In genomic region chr16:50939316-50939715, GRCm38 (mm10) we compare ENCODE assay signal across 24 mouse cellular contexts.
A peak's percentile ranks its signal among the peaks of the same experiment; 100 is the strongest.
DNase-seq lines count a peak whose midpoint lies in the region; ATAC-seq and TF ChIP-seq lines count a peak whose summit lies in the region.
"Had no signal": no experiment of that assay in that cellular context is flagged by ENCODE, and none has a peak within 500 bp of the region (broad histone marks: within the 10 kb centered on the region; RNA-seq: fewer than 3 reads in every experiment).

No protein-coding gene starts in this region.

- H3K9ac ChIP-seq in liver, postnatal 0 days (replicated peaks): no peak overlapping the region
- no peak overlapping the region for H3K9ac ChIP-seq in liver, embryonic 11.5 days (ENCODE audit: low read depth, low read length)
- H3K9ac ChIP-seq in MEL (ENCODE audit: control insufficient read depth, low read depth, low read length, poor library complexity, severe bottlenecking): no peak overlapping the region
- H3K9ac ChIP-seq: embryonic facial prominence, embryonic 13.5 days; heart, embryonic 12.5 days; limb, embryonic 13.5 days; neural tube, embryonic 15.5 days had no signal

- 39% methylated on average over 6 of the region's 6 CpGs for WGBS in liver, postnatal 0 days (ENCODE audit: insufficient replicate concordance)
- WGBS in liver, embryonic 11.5 days: 36% methylated on average over 6 of the region's 6 CpGs

- no peak overlapping the region for H3K4me2 ChIP-seq in liver, postnatal 0 days (ENCODE audit: low read depth, low read length)
- H3K4me2 ChIP-seq in liver, embryonic 11.5 days: no peak overlapping the region
- H3K4me2 ChIP-seq: embryonic facial prominence, embryonic 13.5 days; heart, embryonic 12.5 days; limb, embryonic 13.5 days; neural tube, embryonic 15.5 days had no signal

- TF ChIP-seq CTCF in liver, postnatal 0 days (IDR thresholded peaks at IDR 0.05; ENCODE audit: low read depth): peak; percentile 29
- TF ChIP-seq CTCF in MEL (IDR thresholded peaks at IDR 0.05 in 2 of 3, conservative IDR thresholded peaks at IDR 0.05 in 1 of 3; ENCODE audit: control insufficient read depth in 1 of 3, insufficient read depth in 1 of 3, low read depth in 2 of 3, low read length in 3 of 3, poor library complexity in 1 of 3, severe bottlenecking in 1 of 3): peak in 2 of 3 experiments; percentile 17 to 34; a peak in 3 of 6 replicates

- no peak overlapping the region for H3K27ac ChIP-seq in liver, postnatal 0 days (ENCODE audit: low read depth)
- no peak overlapping the region for H3K27ac ChIP-seq in liver, embryonic 11.5 days (ENCODE audit: low read depth, low read length)
- H3K27ac ChIP-seq in MEL (ENCODE audit: control insufficient read depth, low read depth, low read length): no peak overlapping the region
- H3K27ac ChIP-seq: embryonic facial prominence, embryonic 13.5 days; limb, embryonic 13.5 days; neural tube, embryonic 15.5 days had no signal

- TF ChIP-seq POLR2A in MEL (IDR thresholded peaks at IDR 0.05; ENCODE audit: control insufficient read depth in 1 of 2, insufficient read depth in 1 of 2, low read depth in 1 of 2, low read length in 2 of 2, poor library complexity in 1 of 2): no peak

- no peaks in the 10 kb centered on the region for H3K4me1 ChIP-seq in liver, postnatal 0 days (ENCODE audit: insufficient read depth)
- H3K4me1 ChIP-seq in liver, embryonic 11.5 days (replicated peaks; ENCODE audit: control insufficient read depth, insufficient read depth, low read length): no peaks in the 10 kb centered on the region
- no peaks in the 10 kb centered on the region for H3K4me1 ChIP-seq in MEL (ENCODE audit: control insufficient read depth in 1 of 2, insufficient read depth in 2 of 2, low read length in 2 of 2)
- H3K4me1 ChIP-seq: embryonic facial prominence, embryonic 13.5 days; heart, embryonic 12.5 days; limb, embryonic 13.5 days; neural tube, embryonic 15.5 days had no signal

- TF ChIP-seq RAD21 in MEL (IDR thresholded peaks at IDR 0.05; ENCODE audit: low read depth, low read length): peak; percentile 4; the same call in 1 of the 2 replicates

- no peaks in the 10 kb centered on the region for H3K36me3 ChIP-seq in liver, postnatal 0 days (replicated peaks; ENCODE audit: insufficient read depth, low read length)
- H3K36me3 ChIP-seq in liver, embryonic 11.5 days (ENCODE audit: control insufficient read depth, insufficient read depth, low read length): no peaks in the 10 kb centered on the region
- no peaks in the 10 kb centered on the region for H3K36me3 ChIP-seq in MEL (ENCODE audit: control insufficient read depth in 1 of 2, insufficient read depth in 2 of 2, low read length in 2 of 2)
- H3K36me3 ChIP-seq: embryonic facial prominence, embryonic 13.5 days; G1E; heart, embryonic 12.5 days; limb, embryonic 13.5 days; neural tube, embryonic 15.5 days had no signal

- no peaks in the 10 kb centered on the region for H3K79me2 ChIP-seq in MEL (ENCODE audit: control insufficient read depth, insufficient read depth, low read length, poor library complexity)

- ATAC-seq in liver, postnatal 0 days: no peak
- ATAC-seq in liver, embryonic 11.5 days (replicated peaks; ENCODE audit: low FRiP score): no peak
- ATAC-seq: inflammation-experienced regulatory T-cells, adult 6 months had no signal

- DNase-seq in embryo, embryonic 11 days: peak; percentile 4
- DNase-seq in embryo, embryonic 9.5 days (ENCODE audit: extremely low spot score): no peak
- no peak for DNase-seq in liver, postnatal 0 days
- DNase-seq in liver, embryonic 11.5 days (ENCODE audit: low spot score): no peak
- peak; percentile 4 for DNase-seq in MEL (ENCODE audit: low read depth, low spot score)
- peak; percentile 6 for DNase-seq in mesoderm, embryonic 11.5 days (ENCODE audit: low read depth, low spot score)
- DNase-seq in heart, postnatal 36 days: no peak
- no peak for DNase-seq in left cerebral cortex, postnatal 25 days (ENCODE audit: low spot score in 2 of 2)
- DNase-seq: adrenal gland, postnatal 14 days; B cell, adult 2 months; cerebellum, adult 18-20 months; cerebellum, postnatal 36 days; kidney, postnatal 10 days; lung, adult 18-20 months; midbrain, embryonic 14.5 days; right cerebral cortex, postnatal 4 days; thymus, postnatal 36 days had no signal

- intact Hi-C loops in heart, postnatal 36 days (cut with DNase I): no loop called here
- intact Hi-C loops in left cerebral cortex, postnatal 25 days (cut with DNase I): loop anchor here (5.0 kb wide), 1 partner anchor 108 kb away; no protein-coding TSS in a partner anchor

- no peaks in the 10 kb centered on the region for H3K27me3 ChIP-seq in liver, postnatal 0 days (ENCODE audit: insufficient read depth, low read length)
- no peaks in the 10 kb centered on the region for H3K27me3 ChIP-seq in liver, embryonic 11.5 days (replicated peaks; ENCODE audit: control insufficient read depth, insufficient read depth, low read length)
- no peaks in the 10 kb centered on the region; a peak in 1 of 4 replicates for H3K27me3 ChIP-seq in MEL (ENCODE audit: control insufficient read depth in 1 of 2, insufficient read depth in 2 of 2, low read length in 2 of 2)
- H3K27me3 ChIP-seq: embryonic facial prominence, embryonic 13.5 days; heart, embryonic 12.5 days; limb, embryonic 13.5 days; neural tube, embryonic 15.5 days had no signal

- no peak for TF ChIP-seq EP300 in liver, postnatal 0 days (IDR thresholded peaks at IDR 0.05; ENCODE audit: low read depth)
- no peak for TF ChIP-seq EP300 in MEL (IDR thresholded peaks at IDR 0.05; ENCODE audit: low read depth in 1 of 2, low read length in 2 of 2)

- H3K9me3 ChIP-seq in liver, postnatal 0 days (ENCODE audit: low read length): no peaks in the 10 kb centered on the region
- no peaks in the 10 kb centered on the region for H3K9me3 ChIP-seq in liver, embryonic 11.5 days (ENCODE audit: control insufficient read depth, low read length)
- H3K9me3 ChIP-seq in MEL (replicated peaks; ENCODE audit: insufficient read depth, low read length): no peaks in the 10 kb centered on the region
- H3K9me3 ChIP-seq: embryonic facial prominence, embryonic 13.5 days; G1E; heart, embryonic 12.5 days; limb, embryonic 13.5 days; neural tube, embryonic 15.5 days had no signal

- no peak overlapping the region for H3K4me3 ChIP-seq in liver, postnatal 0 days (ENCODE audit: low read depth, low read length)
- H3K4me3 ChIP-seq in liver, embryonic 11.5 days (ENCODE audit: low read depth, low read length): no peak overlapping the region
- no peak overlapping the region for H3K4me3 ChIP-seq in MEL (ENCODE audit: control insufficient read depth in 1 of 2, insufficient read depth in 1 of 2, low read depth in 2 of 2, low read length in 2 of 2)
- H3K4me3 ChIP-seq: embryonic facial prominence, embryonic 13.5 days; heart, embryonic 12.5 days; limb, embryonic 13.5 days; myocyte; neural tube, embryonic 15.5 days had no signal

TF ChIP-seq in MEL, 35 proteins besides CTCF, POLR2A, EP300 and RAD21:
- TF ChIP-seq ELF1 (IDR thresholded peaks at IDR 0.05; ENCODE audit: low read depth, low read length) (no peak), SMC3 (IDR thresholded peaks at IDR 0.05; ENCODE audit: low read depth, low read length) (0 out of 2 replicates have a peak, but pooled peaks have one; percentile 36)

Comparison
In these comparisons a context has a peak if more than half of its experiments do, and no peak if none do; other contexts are left out.
1. DNase-seq: peak in embryo, embryonic 11 days (single experiment), MEL (single experiment) and mesoderm, embryonic 11.5 days (single experiment); none in embryo, embryonic 9.5 days (single experiment), liver, postnatal 0 days (single experiment), liver, embryonic 11.5 days (single experiment), heart, postnatal 36 days (0 of 2) and left cerebral cortex, postnatal 25 days (0 of 2).